Mouse (Mus musculus) thymus, postnatal 14 days (tissue): Measurements from ENCODE around the gene Samd14.
"Not testable (repeated sequence)": the region's sequence is repeated elsewhere in the genome, so short reads cannot be mapped to it uniquely, and the experiment has no call there.

Experiments used
- DNase-seq: peaks from one replicate; pipeline ENCODE4 v3.0.0; 2021

Gene Samd14

GRCm38 (mm10) chr11:95009629-95010014 is at the start of gene Samd14:
Samd14 (plus strand) TSS chr11:95009879.
- DNase-seq = no peak

- DNase-seq = no peak
Measured at GRCm38 (mm10) chr11:94962534-94963101, 47.1 kb upstream of the Samd14 start.

GRCm38 (mm10) chr11:94967419-94967818 is 42.3 kb upstream of the Samd14 start, which contains the start of gene Hils1:
Hils1 (plus strand) TSS chr11:94967593.
- DNase-seq = no peak

- DNase-seq = no peak
Measured at GRCm38 (mm10) chr11:94968187-94968586, 41.5 kb upstream of the Samd14 start.

- not testable (repeated sequence) for DNase-seq
Measured at GRCm38 (mm10) chr11:94969709-94970108, 40.0 kb upstream of the Samd14 start.

GRCm38 (mm10) chr11:94970210-94970943 is 39.3 kb upstream of the Samd14 start:
- peak; percentile 61 for DNase-seq

GRCm38 (mm10) chr11:94971895-94972615 is 37.6 kb upstream of the Samd14 start:
- DNase-seq = no peak

GRCm38 (mm10) chr11:94972887-94973286 is 36.8 kb upstream of the Samd14 start:
- no peak for DNase-seq

- no peak for DNase-seq
Measured at GRCm38 (mm10) chr11:94973313-94973712, 36.4 kb upstream of the Samd14 start.

GRCm38 (mm10) chr11:94974951-94975350 is 34.7 kb upstream of the Samd14 start:
- DNase-seq = no peak

- DNase-seq = no peak
Measured at GRCm38 (mm10) chr11:94976199-94976598, 33.5 kb upstream of the Samd14 start, which contains the start of gene Sgca. Sgca (minus strand) TSS chr11:94976327.

GRCm38 (mm10) chr11:94978178-94978915 is 31.3 kb upstream of the Samd14 start:
- peak; percentile 24 for DNase-seq

- peak; percentile 95 for DNase-seq
Measured at GRCm38 (mm10) chr11:94978947-94979346, 30.7 kb upstream of the Samd14 start.

- peak; percentile 10 for DNase-seq
Measured at GRCm38 (mm10) chr11:94979462-94980179, 30.1 kb upstream of the Samd14 start.

- peak; percentile 26 for DNase-seq
Measured at GRCm38 (mm10) chr11:94985140-94985539, 24.5 kb upstream of the Samd14 start.

GRCm38 (mm10) chr11:94985822-94986221 is 23.9 kb upstream of the Samd14 start:
- DNase-seq = no peak

- DNase-seq = peak; percentile 60
Measured at GRCm38 (mm10) chr11:94986435-94986834, 23.2 kb upstream of the Samd14 start.

GRCm38 (mm10) chr11:94987341-94987740 is 22.3 kb upstream of the Samd14 start:
- peak; percentile 19 for DNase-seq

- peak; percentile 12 for DNase-seq
Measured at GRCm38 (mm10) chr11:94987851-94988250, 21.8 kb upstream of the Samd14 start.

GRCm38 (mm10) chr11:94988780-94989561 is 20.7 kb upstream of the Samd14 start:
- DNase-seq = peak; percentile 40

GRCm38 (mm10) chr11:94989562-94990017 is 20.1 kb upstream of the Samd14 start:
- DNase-seq = peak; percentile 87
